Mouse (Mus musculus): ENCODE results near the gene Atp6v1e2. TPM values are rescaled to one million over a fixed set of nuclear protein-coding genes. Genes with fewer than 3 reads are reported as not detected.

Gene Atp6v1e2
- not detected for polyA plus RNA-seq (2015; fragmentation: Illumina TruSeq; extraction: RNeasy Lipid Tissue Mini Kit (QIAGEN cat#74804); ENCODE audit: insufficient read depth, low read depth, low replicate concordance)

GRCm38 (mm10) chr17:86947840-86948796 is at the start of gene Atp6v1e2:
Gene Atp6v1e2 (minus strand): TSS chr17:86947897.

GRCm38 (mm10) chr17:86962894-86963585 is 15.3 kb upstream of the Atp6v1e2 start, which contains the start of gene Rhoq:
Gene Rhoq (plus strand): TSS chr17:86963082.

GRCm38 (mm10) chr17:86917048-86917447 is 30.6 kb downstream of the Atp6v1e2 start, which contains the start of gene Tmem247:
Gene Tmem247 (plus strand): TSS chr17:86917348.

Other genes with a start within 250 kb of the Atp6v1e2 start
- gene Epas1, start 194.2 kb downstream of the Atp6v1e2 start, polyA plus RNA-seq (2015; fragmentation: Illumina TruSeq; extraction: RNeasy Lipid Tissue Mini Kit (QIAGEN cat#74804); ENCODE audit: insufficient read depth, low read depth, low replicate concordance): 45.8 TPM
- gene Tmem247, start 30.5 kb downstream of the Atp6v1e2 start, polyA plus RNA-seq (2015; fragmentation: Illumina TruSeq; extraction: RNeasy Lipid Tissue Mini Kit (QIAGEN cat#74804); ENCODE audit: insufficient read depth, low read depth, low replicate concordance): not detected
- gene Rhoq, start 15.2 kb upstream of the Atp6v1e2 start, polyA plus RNA-seq (2015; fragmentation: Illumina TruSeq; extraction: RNeasy Lipid Tissue Mini Kit (QIAGEN cat#74804); ENCODE audit: insufficient read depth, low read depth, low replicate concordance): 9.8 TPM
- gene Pigf, start 77.5 kb upstream of the Atp6v1e2 start, polyA plus RNA-seq (2015; fragmentation: Illumina TruSeq; extraction: RNeasy Lipid Tissue Mini Kit (QIAGEN cat#74804); ENCODE audit: insufficient read depth, low read depth, low replicate concordance): 4.2 TPM
- gene Cript, start 77.7 kb upstream of the Atp6v1e2 start, polyA plus RNA-seq (2015; fragmentation: Illumina TruSeq; extraction: RNeasy Lipid Tissue Mini Kit (QIAGEN cat#74804); ENCODE audit: insufficient read depth, low read depth, low replicate concordance): 15.6 TPM
- gene Socs5, start 159.8 kb upstream of the Atp6v1e2 start, polyA plus RNA-seq (2015; fragmentation: Illumina TruSeq; extraction: RNeasy Lipid Tissue Mini Kit (QIAGEN cat#74804); ENCODE audit: insufficient read depth, low read depth, low replicate concordance): 4.7 TPM